Mouse (Mus musculus) kidney, adult 18-20 months (tissue): ENCODE measurements at regions not wholly inside any gene's neighbourhood (a gene's known extent, or its start where the extent isn't known, plus 50 kb on each side); places are given as distances from the start of the nearest gene placed in this dataset.

Source experiments
- DNase-seq: peaks from one replicate; pipeline ENCODE4 v3.0.0; 2021

DNA sequence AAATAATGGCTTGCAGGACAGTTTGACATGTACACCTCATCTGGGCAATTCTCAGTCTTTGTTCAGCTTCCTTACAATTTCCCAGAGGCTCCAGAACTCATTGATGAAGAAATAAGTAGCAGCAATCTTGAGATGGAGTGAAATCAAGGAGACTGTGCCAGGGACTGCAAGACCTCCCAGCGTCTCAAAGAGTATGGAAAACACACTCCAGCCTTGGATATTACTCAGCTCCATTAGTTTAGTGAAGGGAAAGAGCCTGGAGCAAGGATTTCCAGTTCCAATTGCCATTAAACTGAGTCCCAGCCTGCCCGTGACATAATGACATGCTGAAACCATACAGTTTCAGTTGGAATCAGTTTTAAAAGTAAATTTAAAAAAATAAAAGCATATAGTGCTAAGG is 372.7 kb upstream of the Rack1 start:
- no peak for DNase-seq

DNA sequence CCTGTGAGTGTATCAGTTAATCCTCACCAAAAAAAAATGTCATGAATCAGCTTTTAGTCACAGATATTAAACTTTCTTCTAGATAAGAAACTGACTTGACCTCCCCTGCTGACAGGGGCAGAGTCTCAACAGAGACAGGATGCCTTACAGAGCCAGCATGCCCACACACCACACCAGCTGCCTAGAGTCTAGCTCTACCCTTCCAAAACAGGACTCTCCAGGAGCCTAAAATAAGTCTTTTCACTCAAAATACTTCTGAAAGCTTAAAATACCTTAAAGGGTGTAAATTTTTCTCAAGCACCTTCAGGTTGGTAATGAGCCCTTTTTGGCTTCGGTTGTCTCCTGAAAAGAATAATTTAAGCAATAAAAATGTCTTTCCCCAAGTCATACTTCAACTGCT is 373.7 kb upstream of the Rack1 start:
- DNase-seq: no peak

DNA sequence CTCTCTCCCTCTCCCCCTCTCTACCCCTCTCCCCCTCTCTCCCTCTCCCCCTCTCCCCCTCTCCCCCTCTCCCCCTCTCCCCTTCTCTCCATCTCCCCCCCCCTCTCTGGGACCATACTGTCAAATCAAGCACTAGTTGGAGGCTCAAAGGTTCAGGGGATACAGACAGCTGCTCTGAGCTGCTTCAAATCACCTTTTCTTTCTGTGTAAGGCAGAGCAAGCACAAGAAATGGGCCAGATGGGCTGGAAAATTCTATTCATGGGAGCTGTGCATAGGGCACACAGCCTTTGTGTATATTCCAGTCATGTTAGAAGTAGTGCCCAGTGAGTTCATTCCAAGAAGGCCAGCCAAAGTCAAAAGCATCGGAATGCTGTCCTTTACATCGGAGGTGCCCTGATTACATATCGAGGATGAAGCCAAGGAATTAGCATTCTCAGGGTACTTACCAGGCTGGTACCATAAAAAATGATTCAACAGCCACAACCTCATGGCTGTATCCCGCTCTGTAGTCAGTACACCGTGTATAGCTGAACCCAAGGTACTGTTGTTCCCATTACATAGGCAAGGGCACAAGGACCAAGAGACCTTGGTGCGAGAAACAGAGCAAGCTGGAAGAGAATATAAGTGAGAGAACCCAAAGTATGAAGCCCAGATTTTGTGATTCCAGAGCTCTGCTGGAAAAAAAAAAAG is 381.9 kb upstream of the Rack1 start:
- no peak for DNase-seq

DNA sequence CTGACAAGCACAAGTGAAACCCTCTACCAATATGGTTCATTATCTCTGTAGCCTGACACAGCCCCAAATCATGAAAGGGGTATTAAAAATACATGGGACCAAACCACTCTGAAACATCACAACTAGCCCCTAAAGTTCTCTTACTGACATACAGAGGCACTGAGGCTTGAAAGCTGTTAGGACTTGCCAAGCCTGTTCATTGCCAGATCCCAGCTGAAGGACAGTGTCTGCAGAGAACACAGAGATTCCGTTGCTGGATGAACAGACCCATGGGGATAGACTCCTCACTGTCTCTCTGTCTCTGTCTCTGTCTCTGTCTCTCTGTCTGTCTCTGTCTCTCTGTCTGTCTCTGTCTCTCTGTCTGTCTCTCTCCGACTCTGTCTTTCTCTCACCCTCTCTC is 382.5 kb upstream of the Rack1 start:
- DNase-seq: no peak

DNA sequence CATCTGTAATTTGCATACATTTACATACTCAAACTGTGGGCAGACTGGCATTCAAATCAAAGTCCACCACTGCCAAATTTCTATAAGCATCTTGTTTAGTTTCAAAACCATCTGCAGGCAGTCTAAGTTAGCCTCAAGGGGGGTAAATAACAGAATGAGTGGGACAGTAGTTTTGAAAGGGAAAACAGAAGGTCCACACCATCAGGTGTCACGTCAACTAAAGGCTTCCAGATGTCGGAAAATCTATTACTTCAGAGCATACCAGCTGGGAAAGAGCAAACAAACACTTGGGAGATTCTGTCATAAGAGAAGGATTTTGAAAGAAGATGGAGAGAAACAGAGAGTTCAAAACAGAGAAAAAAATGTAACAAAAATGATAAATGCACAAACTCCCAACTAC is 402.1 kb upstream of the Rack1 start:
- no peak for DNase-seq

DNA sequence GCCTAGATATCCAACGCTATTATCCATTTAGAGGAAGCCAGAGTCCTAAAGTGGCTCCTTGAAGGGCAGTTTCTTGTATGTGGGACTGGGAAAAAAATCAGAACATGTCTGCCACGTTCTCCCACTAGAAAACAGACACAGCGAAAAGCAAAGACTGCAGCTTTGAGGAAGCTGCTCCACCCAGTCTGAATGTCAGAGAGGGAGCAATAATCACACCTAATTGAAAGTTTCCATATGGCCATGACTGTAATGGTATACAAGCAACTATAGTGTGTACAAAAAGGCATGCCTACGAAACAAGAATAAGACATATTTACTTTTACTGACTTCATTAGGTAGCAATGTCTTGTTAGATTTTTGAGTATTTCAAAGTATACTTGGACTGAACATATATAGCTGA is 392.7 kb upstream of the Sgcd start:
- DNase-seq: no peak

DNA sequence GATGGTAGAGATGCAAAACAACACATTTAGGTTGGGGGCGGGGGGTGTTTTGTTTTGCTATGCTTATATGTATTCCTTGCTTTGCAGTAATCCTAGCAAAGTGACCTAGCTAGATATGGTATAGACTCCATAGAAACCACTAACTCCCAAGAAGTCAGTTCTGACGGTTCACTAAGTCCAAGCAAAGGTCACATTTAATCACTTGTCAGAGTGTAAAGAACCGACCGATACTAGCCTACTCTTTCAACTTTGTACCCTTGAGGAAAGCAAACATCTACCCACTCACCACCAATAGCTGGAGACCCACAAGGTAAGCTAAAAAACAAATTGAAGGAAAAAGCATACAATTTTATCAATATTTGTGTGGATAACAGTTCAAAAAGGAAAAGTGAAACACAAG is 389.3 kb upstream of the Sgcd start:
- DNase-seq: no peak

DNA sequence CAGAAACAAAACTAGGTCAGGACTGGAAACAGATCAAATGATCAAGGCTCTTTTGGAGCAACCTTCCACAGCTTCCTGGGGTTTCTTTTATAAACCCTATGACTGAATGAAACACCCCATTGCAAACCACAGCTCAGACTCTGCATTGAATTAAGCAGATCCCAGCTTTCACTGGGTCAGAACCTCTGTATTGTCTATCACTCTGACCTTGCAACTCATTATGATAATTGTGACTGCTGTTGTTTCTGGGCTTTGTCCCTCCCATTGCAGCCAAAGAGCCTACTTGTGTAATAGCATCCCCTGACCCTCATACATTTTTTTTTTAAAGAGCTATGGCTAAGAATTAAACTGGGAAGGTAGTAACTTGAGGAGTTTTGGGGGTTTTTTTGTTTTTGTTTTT is 388.5 kb upstream of the Sgcd start:
- DNase-seq: no peak

DNA sequence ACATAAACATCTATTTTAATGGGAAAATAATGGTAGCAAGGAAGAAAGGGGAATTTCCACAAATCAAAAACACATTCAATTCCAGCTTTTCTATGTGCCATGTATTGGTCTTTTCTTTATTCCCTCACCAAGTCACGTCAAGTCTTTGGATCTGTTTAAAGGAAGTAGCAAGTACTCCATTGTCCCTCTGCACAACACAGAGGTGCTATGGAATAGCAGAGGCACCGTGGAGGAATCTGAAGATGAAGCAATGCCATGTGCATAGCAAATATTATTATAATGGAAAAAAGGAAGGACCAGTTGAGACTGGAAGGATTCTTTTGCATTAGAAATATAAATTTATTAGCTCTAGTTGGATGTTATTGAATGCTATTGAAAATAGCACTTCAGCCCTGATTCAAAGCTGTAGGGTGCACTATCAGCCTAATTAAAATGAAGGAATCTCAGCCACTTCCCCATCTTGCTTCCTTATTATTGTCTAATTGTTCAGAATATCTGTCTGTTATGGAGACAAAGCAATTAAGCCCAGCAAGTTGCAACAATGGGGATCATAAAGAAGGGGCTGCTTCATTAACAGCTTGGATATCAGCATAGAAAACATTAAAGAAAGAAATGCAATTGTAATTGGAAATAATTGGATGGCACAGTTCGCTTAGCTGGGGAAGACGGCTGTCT is 362.7 kb upstream of the Sgcd start:
- DNase-seq: no peak

DNA sequence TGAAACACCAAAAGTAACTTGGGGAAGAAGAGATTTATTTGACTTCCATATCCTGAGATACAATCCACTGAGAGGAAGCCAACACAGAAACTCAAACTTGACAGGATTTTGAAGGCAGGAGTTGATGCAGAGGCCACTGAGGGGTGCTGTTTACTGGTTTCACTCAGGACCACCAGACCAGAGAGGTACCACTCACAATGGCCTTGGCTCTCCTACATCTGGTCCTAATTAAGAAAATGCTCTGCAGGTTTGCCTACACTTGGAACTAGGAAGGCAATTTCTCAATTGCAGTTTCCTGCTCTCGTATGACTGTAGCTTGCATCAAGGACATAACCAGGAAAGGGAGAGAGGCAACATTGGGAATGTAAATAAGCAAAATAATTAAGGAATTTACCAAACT is 325.7 kb upstream of the Sgcd start:
- no peak for DNase-seq

DNA sequence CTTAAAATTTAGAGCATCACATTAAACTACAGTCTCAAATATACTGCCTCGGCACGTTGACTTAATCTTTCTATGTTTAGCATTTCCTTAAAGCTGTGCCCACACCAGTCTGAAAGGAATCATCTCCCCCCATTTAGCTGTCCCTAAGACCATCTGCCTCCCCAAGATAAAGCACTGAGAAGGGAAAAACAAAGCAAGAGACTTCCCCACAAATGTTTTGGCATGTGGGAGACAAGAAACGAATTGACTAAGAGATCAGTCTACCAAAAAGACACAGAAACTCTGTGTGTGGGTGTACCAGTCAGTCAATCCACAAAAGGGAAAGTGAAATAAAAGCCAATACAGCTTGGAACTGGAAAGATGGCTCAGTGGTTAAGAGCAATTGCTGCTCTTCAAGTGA is 306.6 kb upstream of the Sgcd start:
- no peak for DNase-seq

DNA sequence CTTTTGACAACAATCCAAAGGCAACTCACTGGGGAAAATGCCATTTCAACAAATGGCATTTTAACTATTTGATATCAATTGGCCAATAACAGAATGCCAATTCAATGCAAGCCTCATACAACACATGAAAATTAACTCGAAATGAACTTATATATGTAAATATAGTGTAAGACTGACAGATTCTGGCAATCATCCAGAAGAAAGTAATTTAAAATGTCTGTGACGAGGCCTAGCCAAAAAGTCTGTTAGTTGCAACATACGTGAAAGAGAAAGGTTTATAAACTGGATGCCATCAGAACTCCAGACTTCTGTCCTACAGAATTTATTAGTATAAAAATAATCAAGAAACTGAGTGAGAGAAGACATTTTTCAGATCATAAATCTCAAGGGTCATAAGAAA is 273.7 kb upstream of the Sgcd start:
- no peak for DNase-seq

DNA sequence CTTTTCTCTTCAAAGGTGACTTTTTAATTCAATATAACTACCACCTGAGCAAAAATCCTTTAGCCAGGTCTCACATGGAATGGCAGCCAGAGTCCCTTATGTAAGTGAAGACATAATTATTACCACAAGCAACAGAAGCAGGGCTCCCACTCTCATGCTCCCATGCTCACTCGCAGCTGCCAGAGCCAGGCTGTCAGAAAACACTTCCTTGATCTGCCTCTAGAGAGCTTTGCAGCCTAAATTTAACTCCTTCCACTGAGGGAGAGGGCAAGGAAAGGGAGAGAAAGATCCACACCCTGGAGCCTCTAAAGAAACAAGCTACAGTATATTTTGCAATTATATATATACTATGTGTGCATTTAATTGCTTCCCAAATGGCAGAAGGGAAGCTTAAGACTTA is 272.3 kb upstream of the Sgcd start:
- DNase-seq: no peak

DNA sequence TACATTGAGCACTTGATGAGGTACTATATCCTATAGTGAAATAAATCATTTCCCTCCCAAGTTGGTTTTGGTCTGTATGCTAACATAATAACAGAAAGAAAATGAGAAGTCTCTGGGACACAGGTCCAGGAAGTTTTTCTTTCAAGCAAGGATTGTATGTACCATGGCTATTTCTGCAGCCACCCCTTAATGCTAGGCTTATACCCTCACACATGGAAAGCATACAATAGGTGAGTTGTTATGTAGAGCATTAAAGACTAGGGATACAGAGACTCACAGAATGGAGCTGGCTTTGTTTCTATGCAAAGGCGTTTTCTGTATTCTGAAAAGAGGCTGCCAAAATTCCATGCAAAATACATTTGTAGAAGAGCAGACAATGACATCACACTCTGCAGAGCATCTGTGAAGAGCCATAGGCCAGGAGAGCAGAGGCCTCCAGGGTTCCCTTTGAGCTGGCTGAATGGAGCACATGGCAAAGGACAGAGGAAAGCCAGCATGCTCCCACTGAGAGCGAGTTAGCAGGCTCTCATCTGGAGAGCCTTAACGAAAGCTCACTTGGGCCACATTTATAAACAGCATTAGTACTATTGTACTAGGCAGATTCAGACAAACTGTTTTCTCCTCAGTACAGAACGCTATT is 262.0 kb upstream of the Sgcd start:
- DNase-seq: no peak

DNA sequence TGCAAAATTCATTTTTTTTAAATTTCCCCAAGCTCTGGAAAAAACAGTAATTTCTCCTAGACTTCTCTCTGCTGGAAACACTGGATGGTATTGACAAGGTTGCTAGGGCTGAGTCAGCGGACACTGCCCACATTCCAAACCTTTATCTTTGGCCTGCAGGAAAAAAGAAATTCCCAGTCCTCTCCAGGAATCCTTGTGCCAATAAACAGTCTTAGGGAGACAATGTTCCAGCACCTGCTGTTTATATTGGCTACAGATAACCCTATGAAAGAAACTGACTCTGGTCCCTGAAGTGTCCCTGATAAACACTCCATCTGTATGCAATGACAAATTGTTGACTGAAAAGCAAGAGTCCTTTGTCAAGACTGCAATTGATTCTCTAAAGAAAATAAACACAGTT is 260.5 kb upstream of the Sgcd start:
- no peak for DNase-seq

DNA sequence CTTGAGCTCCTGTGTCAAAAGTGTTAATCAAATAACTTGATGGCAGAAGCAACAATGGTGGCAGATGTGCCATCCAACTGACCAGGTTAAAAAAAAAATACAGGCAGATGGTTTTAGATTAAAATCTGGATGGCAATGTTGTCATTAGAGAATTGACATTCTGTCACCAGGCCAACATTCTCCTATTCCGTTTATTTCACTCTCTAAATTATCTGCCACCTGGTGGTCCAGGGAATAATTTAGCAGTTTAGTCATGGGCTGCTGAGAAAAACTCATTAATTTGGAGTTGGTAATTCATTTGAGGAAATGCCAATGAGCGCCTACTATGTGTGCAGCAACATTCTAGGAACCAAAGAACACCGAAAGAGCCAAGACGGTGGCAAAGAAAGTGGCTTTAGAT is 232.4 kb upstream of the Sgcd start:
- DNase-seq: no peak

DNA sequence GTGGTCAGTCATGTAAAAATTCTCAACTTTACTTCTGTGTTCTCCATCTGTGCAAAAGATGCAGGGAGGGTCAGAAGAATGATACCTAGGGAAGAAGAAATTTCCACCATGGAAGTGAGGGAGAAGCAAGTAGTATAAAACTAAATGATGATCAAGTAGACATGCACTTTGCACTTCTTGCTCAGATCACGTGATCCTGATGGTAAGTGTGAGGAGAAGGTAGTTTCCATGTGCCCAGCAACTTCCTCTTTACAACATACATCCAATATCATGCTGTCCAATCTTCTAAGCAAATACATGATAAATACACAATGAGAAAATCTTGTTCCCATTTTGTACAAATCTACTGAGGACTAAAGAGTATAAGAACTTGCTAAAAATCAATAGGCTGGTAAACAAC is 230.4 kb upstream of the Sgcd start:
- DNase-seq: no peak

DNA sequence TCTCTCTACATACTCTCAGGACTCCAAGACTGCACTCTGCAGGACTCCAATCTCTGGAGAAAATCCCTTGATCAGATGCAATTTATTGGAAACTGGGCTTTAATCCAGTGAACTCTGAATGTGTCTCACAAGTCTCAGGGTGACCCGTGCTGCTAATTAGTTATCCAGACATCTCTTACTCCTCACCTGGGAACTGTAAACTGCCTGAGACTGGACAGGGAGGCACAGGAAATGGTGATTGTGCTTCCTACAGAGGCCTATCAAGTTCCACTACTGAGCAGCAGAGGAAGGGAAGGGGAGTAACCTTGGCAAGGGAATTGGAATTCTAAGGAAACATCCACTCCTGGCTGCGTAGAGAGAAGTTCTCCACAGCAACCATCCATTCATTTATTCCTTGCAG is 228.0 kb upstream of the Sgcd start:
- DNase-seq: no peak

DNA sequence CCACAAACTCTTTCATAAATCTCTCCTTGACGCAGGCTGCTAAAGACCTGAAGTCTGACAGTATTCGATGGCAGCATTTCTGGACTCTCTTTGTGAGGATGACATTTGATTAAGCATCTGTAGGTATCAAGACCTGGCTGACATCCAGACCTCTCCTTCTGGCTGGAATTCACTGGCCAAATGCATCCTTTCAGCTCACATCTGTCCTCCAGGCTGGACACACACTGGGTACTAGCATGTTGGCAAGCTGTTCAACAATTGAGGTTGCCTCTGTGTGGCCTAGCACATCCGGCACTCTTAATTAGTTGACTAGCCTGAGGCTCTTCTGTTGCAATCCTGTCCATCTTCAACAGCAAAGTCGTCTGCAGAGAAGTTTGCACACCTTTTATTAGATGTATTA is 197.8 kb upstream of the Sgcd start:
- DNase-seq: no peak

DNA sequence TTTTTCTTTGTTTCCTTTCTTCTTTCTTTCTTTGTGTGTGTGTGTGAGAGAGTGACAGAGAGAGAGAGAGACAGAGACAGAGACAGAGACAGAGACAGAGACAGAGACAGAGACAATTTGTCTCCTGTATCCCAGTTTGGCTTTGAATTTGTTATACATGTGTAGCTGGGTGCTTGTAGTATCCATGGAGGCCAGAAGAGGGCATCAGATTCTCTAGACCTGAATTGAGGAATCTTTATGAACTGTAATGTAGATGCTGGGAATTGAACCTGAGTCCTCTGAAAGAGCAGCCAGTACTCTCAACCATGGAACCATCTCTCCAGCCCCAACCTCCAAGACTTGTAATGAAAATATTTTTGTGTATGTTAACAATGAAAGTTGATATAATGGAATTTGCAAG is 190.2 kb upstream of the Sgcd start:
- peak; percentile 14 for DNase-seq

DNA sequence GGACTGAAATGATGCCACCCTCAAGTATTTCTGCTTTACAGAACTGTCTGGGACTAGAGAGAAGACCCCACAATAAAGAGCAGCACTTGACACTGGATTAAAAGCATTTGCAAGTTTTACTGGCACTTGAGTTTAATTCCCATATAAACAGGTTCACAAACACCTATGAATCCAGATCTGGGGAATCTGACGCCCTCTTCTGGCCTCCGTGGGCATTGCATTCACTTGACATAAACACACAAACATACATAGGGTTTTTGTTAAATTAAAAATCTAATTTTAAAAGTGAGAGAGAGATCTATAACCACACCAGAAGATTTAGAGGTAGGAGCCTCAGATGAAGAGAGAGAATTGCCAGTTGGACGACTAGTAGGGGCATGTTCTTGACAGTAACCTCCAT is 189.4 kb upstream of the Sgcd start:
- no peak for DNase-seq

DNA sequence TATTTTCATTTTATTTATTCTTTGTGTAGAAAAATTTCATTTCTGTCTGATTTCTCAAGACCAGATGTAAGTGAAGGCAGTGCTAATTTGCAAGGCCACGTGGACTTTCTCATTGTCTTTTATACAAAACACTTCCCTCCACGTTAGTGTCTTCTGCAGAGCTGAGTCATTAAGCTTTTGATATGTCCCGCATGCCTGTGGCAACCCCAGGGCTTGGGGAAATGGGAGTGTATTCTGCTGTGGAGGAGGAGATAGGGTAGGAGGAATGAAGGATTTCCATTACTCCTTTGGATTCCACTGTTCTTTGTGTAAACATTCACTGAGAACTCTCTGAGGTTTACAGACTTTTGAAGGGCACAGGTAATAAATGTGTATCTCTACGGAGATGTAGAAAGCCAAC is 187.7 kb upstream of the Sgcd start:
- DNase-seq: no peak

DNA sequence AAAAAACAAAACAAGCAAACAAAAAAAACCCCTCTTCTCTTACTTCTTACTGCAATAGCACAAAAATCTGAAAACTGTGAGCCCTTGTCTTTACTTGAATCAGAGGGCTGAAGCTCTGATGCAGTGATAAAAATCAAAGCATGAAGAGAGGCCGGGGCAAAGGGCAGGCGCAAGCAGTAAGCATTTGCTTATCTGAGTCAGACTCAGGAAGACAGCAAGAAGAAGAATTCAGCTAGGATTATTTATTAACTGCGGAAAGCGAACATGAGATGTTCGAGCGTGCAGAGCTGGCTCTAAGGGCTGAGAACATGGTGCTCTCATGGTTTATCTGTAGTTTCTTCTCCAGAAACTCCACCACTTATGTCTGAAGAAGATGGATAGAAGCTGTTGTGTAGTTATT is 163.4 kb upstream of the Sgcd start:
- no peak for DNase-seq

DNA sequence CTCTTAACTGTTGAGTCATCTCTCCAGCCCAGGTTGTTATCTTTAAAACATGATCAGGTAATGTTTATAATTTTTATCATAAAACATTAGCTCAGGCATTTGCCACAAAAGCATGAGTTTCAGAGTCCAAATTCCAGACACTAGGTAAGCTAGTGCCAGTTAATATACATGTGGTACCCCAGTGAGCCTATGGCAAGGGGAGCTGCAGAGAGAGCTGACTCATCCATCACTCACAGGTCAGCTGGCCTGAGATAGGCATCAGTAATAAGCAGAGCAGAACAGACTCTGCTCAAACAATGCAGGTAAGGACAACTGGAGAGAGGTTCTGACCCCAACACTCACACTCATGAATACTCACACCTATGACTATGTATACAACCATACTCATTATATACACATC is 144.6 kb upstream of the Sgcd start:
- no peak for DNase-seq

DNA sequence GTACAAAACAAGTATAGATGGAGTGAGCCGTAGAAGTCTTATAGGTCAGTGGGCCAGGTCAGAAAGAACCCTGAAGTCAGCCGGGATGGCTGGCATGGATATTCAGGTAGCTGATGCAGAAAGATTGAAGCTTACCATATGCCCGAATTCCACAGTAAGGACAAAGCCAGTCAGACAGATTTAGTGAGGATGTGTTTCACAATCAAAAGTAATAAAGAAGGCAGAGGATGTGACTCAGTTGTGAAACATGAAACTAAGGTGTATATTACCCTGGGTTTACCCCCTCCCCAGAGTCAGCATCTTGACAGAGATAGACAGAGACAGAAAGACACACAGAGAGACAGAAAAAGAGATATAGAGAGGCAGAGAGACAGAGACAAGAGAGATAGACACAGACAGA is 109.3 kb upstream of the Sgcd start:
- no peak for DNase-seq
